Comparison of ENCODE assay signal across 8 mouse cellular contexts in the genomic region with DNA sequence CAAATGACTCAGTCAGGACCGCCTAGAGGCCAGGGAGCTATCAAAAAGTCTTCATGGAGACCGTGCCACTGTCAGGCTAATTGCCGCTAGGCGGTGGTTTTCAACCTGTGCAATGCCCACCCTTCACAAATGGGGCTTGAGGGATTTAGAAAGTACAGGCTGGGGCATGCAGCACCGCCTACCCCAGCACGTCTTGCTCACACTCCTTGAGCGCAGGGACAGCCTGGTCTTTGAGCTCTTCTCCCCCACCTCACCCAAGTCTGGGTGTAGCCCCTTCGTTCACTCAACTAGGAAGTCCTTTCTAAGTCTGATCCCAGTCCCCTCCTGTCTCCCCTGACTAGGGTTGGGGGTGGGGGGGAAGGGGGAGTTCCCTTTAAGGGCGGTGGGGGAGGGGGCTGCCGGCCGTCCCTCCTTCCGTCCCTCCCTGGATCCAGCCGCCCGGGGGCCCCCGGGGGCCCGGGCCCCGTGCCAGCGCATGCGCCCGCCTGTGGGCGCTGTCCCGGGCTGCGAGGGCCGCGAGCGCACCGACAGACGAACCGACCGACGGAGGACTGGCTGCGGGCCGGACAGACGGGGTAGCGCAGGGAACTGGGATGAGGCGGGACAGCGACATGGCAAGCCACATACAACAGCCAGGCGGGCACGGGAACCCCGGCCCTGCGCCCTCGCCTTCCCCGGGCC. TPM values are rescaled to one million over a fixed set of nuclear protein-coding genes. Genes with fewer than 3 reads are reported as not detected.
DNase-seq lines count a peak whose midpoint lies in the region; ATAC-seq and TF ChIP-seq lines count a peak whose summit lies in the region.

A gene (plus strand): TSS at position 497 of the 681 bp plus-strand sequence.

- peak within 1 kb of the TSS; percentile 60 for H3K9ac ChIP-seq in heart, embryonic 16.5 days (ENCODE audit: low read length)
- peak within 1 kb of the TSS; percentile 56 for H3K9ac ChIP-seq in limb, embryonic 13.5 days

- no peak for ATAC-seq in heart, embryonic 16.5 days (replicated peaks; ENCODE audit: extremely low read depth, insufficient read depth, low FRiP score)
- 0 out of 2 replicates have a peak, but pooled peaks have one; percentile 26 for ATAC-seq in granulocyte monocyte progenitor cell, adult 5-6 weeks (replicated peaks; ENCODE audit: poor library complexity, severe bottlenecking)
- no peak for ATAC-seq in limb, embryonic 13.5 days (ENCODE audit: low FRiP score, low read depth)

- H3K27ac ChIP-seq in heart, embryonic 16.5 days (ENCODE audit: low read length), result no peak within 1 kb of the TSS
- no peak within 1 kb of the TSS for H3K27ac ChIP-seq in brown adipose tissue, adult 24 weeks (replicated peaks; ENCODE audit: low read depth, low read length)
- H3K27ac ChIP-seq in limb, embryonic 13.5 days, result no peak within 1 kb of the TSS
- H3K27ac ChIP-seq in small intestine, adult 2 months (ENCODE audit: insufficient read depth, low read depth, low read length), result no peak within 1 kb of the TSS

- peaks cover 50% of the 10 kb centered on the region for H3K27me3 ChIP-seq in heart, embryonic 16.5 days (ENCODE audit: control insufficient read depth, insufficient read depth, low read length)
- peaks cover 69% of the 10 kb centered on the region for H3K27me3 ChIP-seq in limb, embryonic 13.5 days
- H3K27me3 ChIP-seq in small intestine, adult 2 months (ENCODE audit: control insufficient read depth, insufficient read depth, low read length), result peaks cover 31% of the 10 kb centered on the region

- TF ChIP-seq CTCF in small intestine, adult 2 months (IDR thresholded peaks at IDR 0.05; ENCODE audit: extremely low read depth, insufficient read length, insufficient replicate concordance, low read depth, low read length), result no peak

- TF ChIP-seq POLR2A in small intestine, adult 2 months (IDR thresholded peaks at IDR 0.05; ENCODE audit: low read depth, low read length), result no peak

- peaks cover 10% of the 10 kb centered on the region for H3K9me3 ChIP-seq in heart, embryonic 16.5 days (replicated peaks; ENCODE audit: control insufficient read depth, low read length)
- peaks cover 9% of the 10 kb centered on the region; the same call in 1 of the 2 replicates for H3K9me3 ChIP-seq in limb, embryonic 13.5 days

- H3K36me3 ChIP-seq in heart, embryonic 16.5 days (ENCODE audit: control insufficient read depth, insufficient read depth), result no peaks in the 10 kb centered on the region
- H3K36me3 ChIP-seq in limb, embryonic 13.5 days, result no peaks in the 10 kb centered on the region
- no peaks in the 10 kb centered on the region for H3K36me3 ChIP-seq in small intestine, adult 2 months (ENCODE audit: control insufficient read depth, insufficient read depth, low read length)

- H3K4me2 ChIP-seq in heart, embryonic 16.5 days (ENCODE audit: low read depth, low read length), result peak within 1 kb of the TSS; percentile 72
- H3K4me2 ChIP-seq in limb, embryonic 13.5 days (replicated peaks), result peak within 1 kb of the TSS; percentile 73

- H3K4me3 ChIP-seq in heart, embryonic 16.5 days (ENCODE audit: low read length), result peak within 1 kb of the TSS; percentile 53
- H3K4me3 ChIP-seq in brown adipose tissue, adult 24 weeks (ENCODE audit: insufficient read depth, low read depth, low read length), result peak within 1 kb of the TSS; percentile 30
- H3K4me3 ChIP-seq in limb, embryonic 13.5 days, result peak within 1 kb of the TSS; percentile 45
- peak within 1 kb of the TSS; percentile 36 for H3K4me3 ChIP-seq in small intestine, adult 2 months (ENCODE audit: low read depth, low read length)

- WGBS in heart, embryonic 16.5 days, result 1% methylated on average over 43 of the region's 43 CpGs
- 1% methylated on average over 43 of the region's 43 CpGs for WGBS in limb, embryonic 13.5 days
- 4% methylated on average over 43 of the region's 43 CpGs for WGBS in small intestine, adult 2 months

- H3K4me1 ChIP-seq in heart, embryonic 16.5 days (ENCODE audit: control insufficient read depth, insufficient read depth, low read length), result peaks cover 14% of the 10 kb centered on the region
- peaks cover 11% of the 10 kb centered on the region; the same call in 1 of the 2 replicates for H3K4me1 ChIP-seq in brown adipose tissue, adult 24 weeks (ENCODE audit: control insufficient read depth, insufficient read depth, insufficient read length, low read length)
- peaks cover 25% of the 10 kb centered on the region for H3K4me1 ChIP-seq in limb, embryonic 13.5 days
- peaks cover 7% of the 10 kb centered on the region; the same call in 1 of the 2 replicates for H3K4me1 ChIP-seq in small intestine, adult 2 months (ENCODE audit: control insufficient read depth, insufficient read depth, insufficient read length, low read length)

- DNase-seq in heart, adult 8-10 months (ENCODE audit: low spot score), result no peak
- no peak for DNase-seq in right cerebral cortex, adult 18-20 months
- no peak for DNase-seq in natural killer cell, adult 2 months (ENCODE audit: low spot score in 2 of 2)

RNA-seq across cellular contexts. Expression of the gene that starts here (rescaled TPM):
- 1.8 TPM in 2 replicates for polyA plus RNA-seq in heart, embryonic 16.5 days (2015; fragmentation: Nextera tagmentation; extraction: Ambion mirVana)
- 1 to 10 TPM in 1 of 4 experiments, under 1 TPM in 3; 0.27 to 1.4 (median 0.66) TPM for total RNA-seq in heart, adult 8-10 months (2022)
- polyA plus RNA-seq in brown adipose tissue, adult 24 weeks (2012; ENCODE audit: insufficient read depth, insufficient read length, missing spikeins), result 7.7 and 8.3 TPM in 2 replicates
- total RNA-seq in granulocyte monocyte progenitor cell, adult 5-6 weeks (2014; fragmentation: Nextera tagmentation), result not detected in 2 replicates
- not detected in 2 replicates for total RNA-seq in granulocyte monocyte progenitor cell, adult 5-6 weeks (2017)
- 1.4 and 2.0 TPM in 2 replicates for polyA plus RNA-seq in limb, embryonic 13.5 days (2015; fragmentation: Nextera tagmentation; extraction: Ambion mirVana)
- polyA plus RNA-seq in small intestine, adult 2 months (2012; rRNA removed), result 0.11 and 0.95 TPM in 2 replicates

Comparison
In these comparisons a context has a peak if more than half of its experiments do, and no peak if none do; other contexts are left out.
1. Peak in ATAC-seq in granulocyte monocyte progenitor cell, adult 5-6 weeks; RNA of the gene not detected or under 1 TPM.